Mouse (Mus musculus): Measurements from ENCODE around the gene Hdgf.
"Not testable (repeated sequence)": the region's sequence is repeated elsewhere in the genome, so short reads cannot be mapped to it uniquely, and the experiment has no call there.

- TF ChIP-seq CTCF (conservative IDR thresholded peaks at IDR 0.05 in 1 of 2, IDR thresholded peaks at IDR 0.05 in 1 of 2; ENCODE audit: low read depth in 2 of 2, low read length in 2 of 2), result peak in 1 of 2 experiments; percentile 39; a peak in 2 of 4 replicates
- TF ChIP-seq TCF12 (IDR thresholded peaks at IDR 0.05; ENCODE audit: low read depth, low read length), result not testable (repeated sequence)
These were observed 18.7 kb upstream of the Hdgf start for GRCm38 (mm10) chr3:87887400-87887799.

Measured in CH12.LX (cell line).